Mouse (Mus musculus) gastrocnemius, postnatal 4 days (tissue): Measurements from ENCODE around the gene Atf5. TPM values are rescaled to one million over a fixed set of nuclear protein-coding genes. Genes with fewer than 3 reads are reported as not detected.

Experiments used
- DNase-seq, 2 experiments: peaks; one replicate each; pipeline ENCODE4 v3.0.0; 2021 to 2022; ENCODE audit warnings: low spot score in 2 of 2, mixed read lengths in 2 of 2
- long read RNA-seq, 2 experiments: library from polyadenylated mRNA; stranded (forward); transcript quantifications; one replicate each; pipeline ENCODE4 v2.0.0; 2021
- total RNA-seq, 2 experiments: library from RNA; stranded (reverse); gene quantifications; 2 replicates each; pipeline ENCODE4 v1.2.3; 2021

Atf5 gene
- 10 to 100 TPM; 55.6 to 62.2 TPM for total RNA-seq
- long read RNA-seq, experiment 1, partial matches to known transcripts: 4 of 10 reads
- long read RNA-seq, experiment 1, other reads (novel, unspliced or antisense): 4 of 10 reads
- long read RNA-seq, experiment 2, partial matches to known transcripts: 0 of 1 reads
- long read RNA-seq, experiment 2, other reads (novel, unspliced or antisense): 1 of 1 reads

DNA sequence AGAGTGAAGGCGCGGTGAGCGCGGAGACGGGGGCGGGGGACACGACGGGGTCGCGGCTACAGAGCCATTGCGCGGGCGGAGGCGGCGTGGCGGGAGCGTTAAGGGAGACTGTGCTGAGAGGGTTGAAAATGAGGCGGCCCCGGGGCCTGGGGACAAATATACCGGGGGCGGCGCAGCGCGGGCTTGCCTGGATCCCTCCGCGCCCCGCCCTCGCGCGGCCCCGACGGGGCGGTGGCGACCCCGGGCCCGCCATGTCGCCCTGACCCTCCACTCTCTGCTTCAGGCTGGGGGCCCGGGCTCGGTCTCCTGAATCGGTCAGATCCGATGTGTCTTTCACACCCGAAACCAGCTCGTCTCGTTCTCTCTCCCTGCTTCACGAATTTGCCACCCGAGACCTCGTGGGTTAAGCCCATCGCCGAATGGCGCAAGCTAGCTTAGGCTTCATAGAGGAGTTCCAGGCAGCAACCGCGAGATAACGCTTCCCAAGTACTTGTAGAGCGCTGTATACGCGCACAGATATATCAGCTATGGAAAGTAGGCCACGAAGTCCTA is at the start of gene Atf5:
TSS of gene Atf5 (minus strand) at position 189 of the 552 bp plus-strand sequence.
- DNase-seq: peak; percentile 75 to 80

DNA sequence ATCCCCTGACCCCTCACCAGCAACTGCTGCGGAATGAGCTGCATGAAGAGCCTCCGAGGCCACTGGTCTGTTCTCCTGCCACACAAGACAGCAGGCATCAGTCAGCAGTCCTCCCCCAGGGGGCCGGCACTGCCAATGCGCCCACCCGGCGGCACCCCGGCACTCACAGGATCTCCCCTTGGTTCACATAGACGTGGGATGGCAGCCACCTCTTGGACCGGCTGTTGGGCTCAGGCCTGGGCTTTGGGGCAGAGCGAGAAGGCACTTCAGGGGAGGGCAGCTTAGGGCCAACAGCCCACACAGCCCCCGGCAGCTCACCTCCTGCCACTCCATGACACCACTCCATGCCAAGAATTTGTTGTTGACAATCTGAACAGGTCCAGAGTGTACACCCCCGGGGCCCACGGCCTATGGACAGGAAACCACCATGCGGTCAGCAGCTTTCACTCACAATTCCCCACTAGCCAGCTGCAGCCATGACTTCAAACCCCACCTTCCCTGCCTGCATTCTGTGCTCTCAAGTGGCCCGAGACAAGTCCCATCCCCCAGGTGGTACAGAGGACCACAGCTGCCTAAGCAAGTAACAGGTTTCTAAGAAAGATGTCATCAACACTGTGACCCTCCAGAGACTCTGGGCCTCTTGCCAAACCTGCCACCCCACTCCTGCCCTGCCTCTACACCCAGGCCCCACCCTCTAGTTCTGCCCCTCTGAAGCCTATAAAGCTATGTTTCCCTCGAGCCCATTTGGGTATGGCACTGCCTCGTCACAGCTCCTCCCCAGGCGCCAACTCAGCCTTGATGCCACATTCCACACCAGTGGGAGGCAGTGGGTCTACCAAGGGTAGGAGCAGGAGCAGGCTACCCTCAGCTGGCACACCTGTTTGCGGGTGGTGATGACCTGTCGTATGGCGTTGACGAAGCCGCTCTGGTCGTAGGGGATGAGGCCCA is 48.4 kb upstream of the Atf5 start:
- DNase-seq: no peak

DNA sequence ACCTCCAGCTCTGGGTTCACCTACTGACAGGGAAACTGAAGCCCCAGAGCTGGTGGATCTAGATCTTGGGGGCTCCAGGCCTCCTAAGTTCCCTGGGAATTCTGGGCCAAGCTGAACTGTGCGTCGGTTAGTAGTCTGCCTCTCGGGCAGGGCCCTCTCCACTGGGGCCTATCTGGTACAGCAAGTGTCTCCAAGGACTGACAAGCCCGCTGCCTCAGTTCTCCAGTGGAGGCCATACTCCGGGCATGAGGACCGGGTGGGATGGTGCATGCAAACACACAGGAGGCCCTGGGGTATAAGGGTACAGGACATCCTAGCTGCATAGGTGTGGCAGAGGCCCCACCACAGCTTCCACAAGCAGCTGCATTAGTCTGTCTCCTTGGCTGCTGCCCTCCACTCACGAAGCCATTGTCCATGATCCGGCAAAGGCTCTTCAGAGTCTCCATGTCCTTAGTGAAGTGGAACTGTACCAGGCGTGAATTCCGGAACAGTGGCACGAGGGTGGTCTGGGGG is 47.6 kb upstream of the Atf5 start:
- no peak for DNase-seq

DNA sequence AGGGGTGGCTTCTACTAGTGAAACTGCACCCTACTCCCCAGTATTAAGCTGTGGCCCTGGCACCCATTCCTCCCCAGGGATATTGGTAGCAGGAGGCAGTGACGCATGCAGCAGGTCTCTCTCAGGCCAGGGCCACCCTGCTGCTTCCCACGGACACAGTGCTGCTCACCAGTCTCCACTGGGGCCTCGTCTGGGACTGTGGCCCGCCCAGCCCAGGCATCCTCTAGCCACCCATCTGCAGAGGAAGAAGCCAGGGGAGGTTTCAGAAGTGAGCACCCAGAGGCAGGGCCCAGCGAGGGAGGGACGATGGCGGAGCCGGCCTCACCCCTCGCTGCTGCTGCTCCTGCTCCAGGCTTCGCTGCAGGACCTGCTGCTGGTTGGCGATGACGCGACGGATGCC is 46.8 kb upstream of the Atf5 start:
- DNase-seq: no peak

DNA sequence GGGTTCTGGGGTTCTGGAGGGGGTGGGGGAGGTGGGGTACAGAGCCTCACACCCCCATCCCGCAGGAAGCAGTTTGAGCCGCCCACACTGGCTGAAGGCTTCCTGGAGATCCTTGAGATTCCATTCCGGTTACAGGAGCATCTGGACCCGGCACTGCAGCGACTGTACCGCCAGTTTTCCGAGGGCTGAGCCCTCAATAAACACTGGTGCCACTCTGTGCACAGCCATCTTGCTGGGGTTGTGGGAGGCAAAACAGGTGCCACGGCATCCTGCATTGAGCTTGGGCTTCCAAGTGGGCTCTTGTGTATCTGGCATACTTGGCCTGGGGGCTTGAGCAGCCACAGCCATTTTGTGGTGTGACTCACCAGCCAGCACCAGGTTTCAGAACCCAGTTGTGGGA is 46.0 kb upstream of the Atf5 start:
- no peak for DNase-seq

DNA sequence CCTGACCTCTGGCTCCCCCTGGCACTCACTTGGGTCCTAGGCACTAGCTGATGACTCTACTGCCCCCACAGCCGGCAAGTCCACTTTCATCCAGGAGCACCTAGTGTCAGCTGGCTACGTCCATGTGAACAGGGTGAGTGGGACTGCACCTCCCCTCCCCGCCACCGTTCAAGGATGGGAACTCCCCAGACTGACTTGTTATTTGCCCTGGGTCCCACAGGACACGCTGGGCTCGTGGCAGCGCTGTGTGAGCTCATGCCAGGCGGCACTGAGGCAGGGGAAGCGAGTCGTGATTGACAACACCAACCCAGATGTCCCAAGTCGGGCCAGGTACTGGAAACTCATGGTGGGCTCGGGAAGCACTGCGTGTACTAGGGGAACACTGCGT is 45.0 kb upstream of the Atf5 start:
- no peak for DNase-seq

DNA sequence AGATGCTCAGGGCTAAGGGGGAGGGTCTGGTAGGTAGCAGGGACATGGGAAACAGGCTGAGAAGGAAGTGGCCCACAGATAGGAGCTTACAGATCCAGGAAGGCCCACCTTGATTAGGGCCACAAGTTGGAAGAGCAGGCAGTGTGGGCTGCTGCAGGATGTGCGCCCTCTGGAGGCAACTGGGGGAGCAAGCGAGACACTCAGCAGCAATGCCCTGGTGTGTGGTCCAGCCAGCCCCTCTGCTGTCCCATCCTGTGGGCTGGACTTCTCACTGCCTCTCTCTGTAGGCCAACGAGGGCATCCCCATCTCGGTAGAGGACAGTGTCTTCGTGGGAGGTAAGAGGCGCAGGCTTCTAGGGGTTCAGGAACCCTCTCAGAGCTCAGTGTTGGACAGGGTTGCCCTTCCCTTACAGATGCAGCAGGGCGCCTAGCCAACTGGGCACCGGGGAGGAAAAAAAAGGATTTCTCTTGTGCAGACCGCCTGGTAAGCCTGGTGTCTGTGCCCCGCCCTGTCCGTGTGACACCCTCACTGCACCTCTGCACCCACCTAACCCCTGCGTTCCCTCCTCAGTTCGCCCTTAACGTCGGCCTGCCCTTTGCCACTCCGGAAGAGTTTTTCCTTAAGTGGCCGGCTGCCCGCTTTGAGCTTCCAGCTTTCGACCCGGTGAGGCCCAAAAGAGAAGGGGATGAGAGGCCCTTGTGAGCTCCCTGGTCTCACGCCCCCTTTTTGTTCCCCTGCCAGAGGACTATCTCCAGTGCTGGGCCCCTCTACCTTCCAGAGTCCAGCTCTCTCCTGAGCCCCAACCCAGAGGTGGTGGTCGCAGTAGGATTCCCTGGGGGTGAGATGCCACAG is 44.3 kb upstream of the Atf5 start:
- peak; percentile 63 to 82 for DNase-seq

DNA sequence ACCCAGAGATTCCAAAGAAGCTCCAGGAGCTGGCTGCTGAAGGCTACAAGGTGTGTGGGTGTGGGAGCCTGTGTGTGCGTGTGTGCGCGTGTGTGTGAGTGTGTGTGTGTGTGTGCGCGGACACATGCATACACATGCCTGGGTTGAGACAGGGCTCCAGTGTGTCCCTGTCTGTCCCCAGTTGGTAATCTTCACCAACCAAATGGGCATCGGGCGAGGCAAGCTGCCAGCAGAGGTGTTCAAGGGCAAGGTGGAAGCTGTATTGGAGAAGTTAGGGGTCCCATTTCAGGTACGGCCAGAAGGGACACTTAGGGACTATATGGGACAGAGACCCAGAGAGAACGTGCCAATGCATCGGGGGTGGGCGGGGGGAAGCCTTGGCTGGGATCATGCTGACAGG is 43.4 kb upstream of the Atf5 start:
- DNase-seq: no peak

DNA sequence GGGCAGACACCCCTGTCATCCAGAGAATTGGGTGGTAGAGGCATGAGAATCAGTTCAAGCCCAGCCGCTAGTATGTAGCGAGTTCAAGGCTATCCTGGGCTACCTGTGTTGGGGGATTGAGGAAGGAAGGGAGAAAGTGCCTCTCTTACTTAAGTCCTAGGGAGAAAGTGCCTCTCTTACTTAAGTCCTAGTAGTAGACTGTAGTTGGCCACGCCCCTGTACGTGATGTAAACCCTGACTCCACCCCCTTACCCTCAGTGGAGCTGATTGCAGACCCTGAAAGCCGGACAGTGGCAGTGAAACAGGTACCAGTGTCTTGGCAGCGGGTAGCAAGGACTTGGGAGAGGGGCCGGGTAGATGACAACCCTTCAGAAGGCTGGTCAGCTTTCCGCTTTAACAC is 41.4 kb upstream of the Atf5 start:
- no peak for DNase-seq

DNA sequence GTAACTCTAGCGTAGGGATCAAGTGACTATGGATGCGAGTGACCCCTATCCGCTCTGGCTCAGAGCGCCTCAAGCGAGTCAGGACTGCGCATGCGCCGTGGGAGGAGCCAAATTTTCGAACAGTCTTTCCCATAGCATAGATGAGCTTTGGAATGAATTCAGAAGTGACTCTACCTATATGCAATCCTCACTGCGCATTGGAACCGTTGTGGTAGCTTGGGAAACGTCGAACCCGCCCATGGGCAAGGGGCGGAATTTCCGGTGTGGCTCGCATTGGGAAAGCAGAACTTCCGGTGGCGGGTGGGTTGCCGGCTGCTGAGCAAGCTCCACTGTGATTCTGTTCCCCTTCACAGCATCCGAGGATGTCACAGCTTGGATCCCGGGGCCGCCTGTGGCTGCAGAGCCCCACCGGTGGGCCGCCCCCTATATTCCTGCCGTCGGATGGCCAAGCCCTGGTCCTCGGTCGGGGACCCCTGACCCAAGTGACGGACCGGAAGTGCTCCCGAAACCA is 40.6 kb upstream of the Atf5 start, which contains the start of gene Pnkp:
TSS of gene Pnkp (plus strand) at position 98 of the 511 bp plus-strand sequence.
- DNase-seq: peak; percentile 63 to 84

DNA sequence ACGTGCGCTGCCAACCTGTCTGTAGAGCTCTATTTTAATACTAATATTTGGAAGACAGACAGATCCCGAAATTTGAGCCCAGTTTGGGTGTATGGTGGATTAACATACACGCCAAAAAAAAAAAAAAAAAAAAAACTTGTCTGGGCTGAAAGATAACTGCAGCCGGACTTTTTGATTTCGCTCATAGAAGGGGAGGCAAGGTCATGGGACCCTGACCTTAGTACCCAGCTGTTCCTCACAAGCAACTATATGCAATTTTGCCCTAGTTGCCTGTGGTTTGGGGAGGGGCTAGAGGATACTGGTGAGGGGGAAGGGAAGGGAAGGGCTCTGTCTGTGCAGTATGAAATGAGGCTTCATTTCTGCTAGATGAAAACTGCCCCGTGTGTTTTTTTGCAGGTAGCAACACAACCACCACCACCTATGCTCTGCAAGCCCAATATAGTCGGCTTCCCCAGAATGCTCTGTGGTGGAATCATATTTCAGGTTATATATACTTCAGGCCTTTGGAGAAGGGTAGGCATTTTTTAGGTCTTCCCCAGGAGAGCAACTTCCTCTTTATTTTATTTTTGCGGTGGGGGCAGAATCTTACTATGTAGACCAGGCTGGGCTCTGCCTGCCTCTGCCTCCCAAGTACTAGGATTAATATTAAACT is 39.9 kb upstream of the Atf5 start:
- DNase-seq: no peak

DNA sequence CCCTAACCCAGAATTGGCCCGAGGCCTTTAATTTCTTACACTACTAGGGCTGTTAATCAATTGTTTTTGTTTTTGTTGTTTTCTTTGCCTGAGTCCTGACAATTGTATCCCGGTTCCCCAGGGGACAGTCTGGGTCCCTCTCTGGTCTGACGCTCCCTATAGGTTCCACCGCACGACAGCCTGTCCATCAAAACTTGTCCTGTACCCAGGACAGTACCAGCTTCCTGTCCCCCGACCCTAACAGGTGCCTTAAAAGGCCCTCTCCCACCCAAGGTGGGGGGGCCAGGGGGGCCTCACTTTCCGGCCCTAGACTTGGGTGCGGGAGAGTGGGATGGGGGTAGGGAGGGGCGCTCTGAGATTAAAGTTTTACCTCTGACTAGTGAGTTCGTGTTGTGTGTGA is 38.6 kb upstream of the Atf5 start:
- DNase-seq: no peak

DNA sequence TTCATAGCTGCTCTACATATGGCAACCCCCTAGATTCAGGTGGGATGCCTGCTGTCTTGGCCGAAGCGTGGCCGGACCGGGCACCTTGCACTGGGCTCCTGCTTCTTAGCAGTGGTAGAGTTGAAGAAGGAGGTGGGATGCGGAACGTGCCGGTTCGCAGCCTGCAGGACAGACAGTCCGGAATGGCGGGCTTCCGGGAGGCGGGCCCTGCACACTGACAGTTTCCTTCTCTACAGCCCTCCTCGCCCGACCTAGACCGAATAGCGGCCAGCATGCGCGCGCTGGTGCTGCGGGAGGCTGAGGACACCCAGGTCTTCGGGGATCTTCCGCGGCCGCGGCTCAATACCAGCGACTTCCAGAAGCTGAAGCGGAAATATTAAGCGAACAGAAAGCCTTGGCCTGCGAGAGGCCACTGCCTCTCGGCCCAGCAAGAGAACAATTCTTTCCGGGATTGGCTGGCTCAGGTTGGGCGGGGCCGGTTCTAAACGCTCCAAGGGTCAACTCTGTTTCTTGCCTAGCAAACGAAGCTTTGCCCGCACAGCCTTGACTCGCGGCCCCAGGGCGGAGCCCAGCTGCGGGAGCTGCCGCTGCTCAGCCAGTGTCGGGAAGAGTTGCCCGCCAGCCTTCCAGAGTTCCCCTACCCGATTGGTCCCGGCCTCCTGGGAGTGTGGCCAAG is 38.0 kb upstream of the Atf5 start:
- DNase-seq: peak; percentile 64 to 86

DNA sequence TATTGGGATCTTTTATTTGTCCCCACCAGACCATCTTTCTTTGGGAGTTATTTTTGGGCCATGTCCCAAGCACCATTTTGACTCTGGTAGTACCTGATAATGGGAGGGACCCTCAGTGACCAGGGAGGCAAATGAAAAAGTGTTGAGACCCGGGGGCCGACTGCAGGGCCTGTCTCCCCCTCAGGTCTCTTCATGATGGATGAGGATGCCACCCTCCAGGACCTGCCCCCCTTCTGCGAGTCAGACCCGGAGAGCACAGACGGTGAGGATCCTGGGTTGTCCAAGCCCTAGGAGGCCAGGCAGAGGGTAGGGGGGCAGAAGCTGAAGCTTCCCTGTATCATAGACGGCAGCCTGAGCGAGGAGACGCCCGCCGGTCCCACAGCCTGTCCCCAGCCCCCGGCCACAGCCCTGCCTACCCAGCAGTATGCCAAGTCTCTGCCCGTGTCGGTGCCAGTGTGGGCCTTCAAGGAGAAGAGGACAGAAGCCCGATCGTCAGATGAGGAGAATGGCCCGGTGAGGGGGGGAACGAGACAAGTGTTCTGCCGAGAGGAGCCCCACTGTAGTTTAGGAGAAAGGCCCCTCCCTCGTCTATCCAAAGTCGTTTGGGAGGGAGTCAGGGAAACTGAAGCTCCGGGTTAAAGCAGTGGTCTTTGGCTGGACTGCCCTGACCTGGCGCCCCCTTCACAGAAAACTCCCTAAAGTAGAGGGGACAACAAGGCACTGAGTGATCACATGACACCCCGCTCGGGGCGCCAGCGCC is 37.3 kb upstream of the Atf5 start:
- DNase-seq: no peak

DNA sequence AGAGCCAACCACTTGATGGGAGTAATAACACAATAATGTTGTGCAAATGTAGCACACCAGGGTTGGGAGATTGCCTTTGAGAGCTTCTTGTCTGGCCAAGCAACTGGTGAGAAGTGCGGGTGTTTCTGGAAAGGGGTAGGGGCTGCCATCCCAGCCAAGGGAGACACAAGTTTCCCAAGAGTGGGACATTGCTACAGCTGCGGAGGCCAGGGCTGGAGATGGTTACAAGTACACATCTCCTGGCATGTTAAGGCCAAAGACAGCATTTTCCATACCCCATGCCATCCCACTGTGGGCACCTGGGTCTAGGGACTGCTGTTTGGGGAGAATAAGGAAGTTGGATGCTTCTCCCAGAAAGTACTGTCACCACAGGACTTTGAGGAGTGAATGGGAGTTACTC is 36.6 kb upstream of the Atf5 start:
- DNase-seq: no peak

DNA sequence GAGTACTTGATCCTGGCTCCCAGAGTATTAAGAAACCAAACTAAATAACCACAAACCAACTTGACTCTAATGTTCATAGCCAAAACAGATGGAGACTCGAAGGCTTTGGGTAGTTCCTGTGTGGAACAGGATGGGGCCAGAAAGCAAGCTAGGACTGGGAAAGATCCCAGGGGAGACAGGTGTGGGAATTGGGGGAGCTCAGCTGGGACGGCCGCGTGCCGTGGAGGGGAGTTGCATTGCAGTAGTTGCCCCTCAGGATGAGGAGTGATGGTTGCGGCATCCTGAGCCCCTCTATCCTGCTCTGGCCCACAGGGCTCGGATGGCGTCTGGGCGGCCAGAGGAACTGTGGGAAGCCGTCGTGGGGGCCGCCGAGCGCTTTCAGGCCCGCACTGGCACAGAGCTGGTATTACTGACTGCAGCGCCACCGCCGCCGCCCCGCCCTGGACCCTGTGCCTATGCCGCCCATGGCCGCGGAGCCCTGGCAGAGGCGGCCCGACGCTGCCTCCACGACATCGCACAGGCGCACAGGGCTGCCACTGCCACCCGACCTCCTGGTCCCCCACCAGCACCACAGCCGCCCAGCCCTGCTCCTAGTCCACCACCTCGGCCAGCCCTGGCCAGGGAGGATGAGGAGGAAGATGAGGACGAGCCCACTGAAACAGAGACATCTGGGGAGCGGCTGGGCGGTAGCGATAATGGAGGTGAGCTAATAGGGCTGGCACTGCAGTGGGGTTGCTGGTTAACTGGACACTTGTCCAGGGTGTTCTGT is 36.0 kb upstream of the Atf5 start:
- no peak for DNase-seq

DNA sequence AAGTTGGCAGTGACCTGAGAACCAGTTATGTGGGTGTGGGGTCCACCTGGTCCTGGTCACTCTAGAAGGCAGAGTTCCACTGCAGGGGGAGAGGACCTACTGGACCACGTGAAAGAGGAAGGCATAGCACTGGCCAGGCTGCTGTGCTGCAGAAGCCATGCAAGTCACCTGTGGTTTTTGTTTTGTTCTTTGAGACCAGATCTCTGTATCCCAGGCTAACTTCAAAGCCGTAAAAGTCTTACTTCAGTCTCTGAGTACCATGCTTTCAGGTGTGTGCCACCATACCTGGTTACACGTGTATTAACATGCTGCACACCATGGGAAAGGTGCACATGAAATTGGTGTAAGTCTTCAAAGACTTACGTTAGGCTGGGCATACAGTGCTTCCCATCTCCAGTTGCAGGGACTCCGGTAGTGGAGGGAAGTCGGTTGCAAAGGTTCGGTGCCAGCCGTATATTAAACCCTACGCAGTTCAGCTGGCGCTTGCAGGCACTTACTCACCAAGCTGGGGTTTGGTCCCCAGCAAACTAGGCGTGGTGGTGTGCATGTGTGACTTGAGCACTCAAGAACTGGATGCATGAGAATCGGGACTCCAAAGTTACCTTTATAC is 35.3 kb upstream of the Atf5 start:
- DNase-seq: no peak
